Mouse (Mus musculus) thymus, postnatal 36 days (tissue): Measurements from ENCODE around the gene Olfr514.
"Not testable (repeated sequence)": the region's sequence is repeated elsewhere in the genome, so short reads cannot be mapped to it uniquely, and the experiment has no call there.

ENCODE experiments used
- DNase-seq, 2 experiments: peaks; one replicate each; pipeline ENCODE4 v3.0.0; 2022; ENCODE audit warnings: mixed read lengths in 2 of 2

The Olfr514 gene

GRCm38 (mm10) chr7:108825897-108826296, at the start of gene Olfr514:
TSS of gene Olfr514 (minus strand) at chr7:108825997.
- no peak for DNase-seq

- DNase-seq, result no peak
Observed at GRCm38 (mm10) chr7:108872279-108872678, 46.5 kb upstream of the Olfr514 start, which contains the start of gene Olfr517. TSS of gene Olfr517 (minus strand) at chr7:108872379.

- no peak for DNase-seq
Observed at GRCm38 (mm10) chr7:108850429-108850828, 24.6 kb upstream of the Olfr514 start, which contains the start of gene Olfr516. TSS of gene Olfr516 (minus strand) at chr7:108850529.

GRCm38 (mm10) chr7:108814593-108815215, 11.1 kb downstream of the Olfr514 start:
- DNase-seq, result not testable (repeated sequence)

GRCm38 (mm10) chr7:108797205-108797933, 28.4 kb downstream of the Olfr514 start:
- no peak for DNase-seq
